Mouse (Mus musculus): ENCODE measurements around the gene Lrrc1. TPM values are rescaled to one million over a fixed set of nuclear protein-coding genes. Genes with fewer than 3 reads are reported as not detected.

The Lrrc1 gene
- polyA plus RNA-seq, 1 experiment from 2014 or later = 23.2 TPM

GRCm38 (mm10) chr9:77472557-77472956, 72.1 kb downstream of the Lrrc1 start:
- 0 out of 2 replicates have a peak, but pooled peaks have one; percentile 20 for ATAC-seq (ENCODE audit: low FRiP score, low TSS enrichment)
- no peaks in the 10 kb centered on the region for H3K27me3 ChIP-seq (ENCODE audit: insufficient read depth, low read length)
- H3K4me1 ChIP-seq (ENCODE audit: insufficient read depth, low read length) = peaks cover 19% of the 10 kb centered on the region
- H3K4me3 ChIP-seq (ENCODE audit: low read length) = no peak overlapping the region
- peaks cover 6% of the 10 kb centered on the region for H3K36me3 ChIP-seq (ENCODE audit: insufficient read depth, low read length)
- no peak overlapping the region for H3K4me2 ChIP-seq (replicated peaks; ENCODE audit: low read depth, low read length)
- H3K9ac ChIP-seq (replicated peaks; ENCODE audit: low read length) = no peak overlapping the region
- no peaks in the 10 kb centered on the region for H3K9me3 ChIP-seq (ENCODE audit: low read length)
- WGBS = 26% methylated on average over 8 of the region's 8 CpGs
- H3K27ac ChIP-seq (ENCODE audit: low read length) = no peak overlapping the region

- Histone ChIP-seq H3K4me1 (ENCODE audit: insufficient read depth, low read length) (peaks cover 21% of the 10 kb centered on the region), H3K27ac (ENCODE audit: low read length) (no peak overlapping the region), H3K36me3 (ENCODE audit: insufficient read depth, low read length) (peaks cover 6% of the 10 kb centered on the region), H3K27me3 (ENCODE audit: insufficient read depth, low read length) (no peaks in the 10 kb centered on the region), H3K9ac (replicated peaks; ENCODE audit: low read length) (no peak overlapping the region), H3K4me3 (ENCODE audit: low read length) (no peak overlapping the region), H3K4me2 (replicated peaks; ENCODE audit: low read depth, low read length) (no peak overlapping the region), H3K9me3 (ENCODE audit: low read length) (no peaks in the 10 kb centered on the region)
- no peak for ATAC-seq (ENCODE audit: low FRiP score, low TSS enrichment)
- 83% methylated on average over 12 of the region's 12 CpGs for WGBS
Measured at GRCm38 (mm10) chr9:77471646-77472220, 72.9 kb downstream of the Lrrc1 start.

- Histone ChIP-seq H3K4me2 (replicated peaks; ENCODE audit: low read depth, low read length) (0 out of 2 replicates have a peak overlapping the region, but pooled peaks have one; percentile 0), H3K9me3 (ENCODE audit: low read length) (no peaks in the 10 kb centered on the region), H3K4me3 (ENCODE audit: low read length) (no peak overlapping the region), H3K9ac (replicated peaks; ENCODE audit: low read length) (no peak overlapping the region), H3K4me1 (ENCODE audit: insufficient read depth, low read length) (peaks cover 22% of the 10 kb centered on the region), H3K36me3 (ENCODE audit: insufficient read depth, low read length) (peaks cover 6% of the 10 kb centered on the region), H3K27me3 (ENCODE audit: insufficient read depth, low read length) (no peaks in the 10 kb centered on the region), H3K27ac (ENCODE audit: low read length) (peak overlapping the region; percentile 77)
- ATAC-seq (ENCODE audit: low FRiP score, low TSS enrichment) = peak; percentile 95
- WGBS = 22% methylated on average over 20 of the region's 20 CpGs
Measured at GRCm38 (mm10) chr9:77469791-77470607, 74.7 kb downstream of the Lrrc1 start.

GRCm38 (mm10) chr9:77466926-77467325, 77.7 kb downstream of the Lrrc1 start:
- H3K9ac ChIP-seq (replicated peaks; ENCODE audit: low read length) = no peak overlapping the region
- ATAC-seq (ENCODE audit: low FRiP score, low TSS enrichment) = no peak
- H3K4me2 ChIP-seq (replicated peaks; ENCODE audit: low read depth, low read length) = no peak overlapping the region
- peaks cover 6% of the 10 kb centered on the region for H3K36me3 ChIP-seq (ENCODE audit: insufficient read depth, low read length)
- no peaks in the 10 kb centered on the region for H3K27me3 ChIP-seq (ENCODE audit: insufficient read depth, low read length)
- H3K27ac ChIP-seq (ENCODE audit: low read length) = no peak overlapping the region
- H3K4me3 ChIP-seq (ENCODE audit: low read length) = no peak overlapping the region
- no peaks in the 10 kb centered on the region for H3K9me3 ChIP-seq (ENCODE audit: low read length)
- peaks cover 39% of the 10 kb centered on the region for H3K4me1 ChIP-seq (ENCODE audit: insufficient read depth, low read length)
- WGBS = 65% methylated on average over 5 of the region's 5 CpGs

- Histone ChIP-seq H3K27ac (ENCODE audit: low read length) (peak overlapping the region; percentile 77), H3K36me3 (ENCODE audit: insufficient read depth, low read length) (peaks cover 6% of the 10 kb centered on the region), H3K4me1 (ENCODE audit: insufficient read depth, low read length) (peaks cover 50% of the 10 kb centered on the region), H3K4me3 (ENCODE audit: low read length) (no peak overlapping the region), H3K4me2 (replicated peaks; ENCODE audit: low read depth, low read length) (no peak overlapping the region), H3K27me3 (ENCODE audit: insufficient read depth, low read length) (no peaks in the 10 kb centered on the region), H3K9ac (replicated peaks; ENCODE audit: low read length) (no peak overlapping the region), H3K9me3 (ENCODE audit: low read length) (no peaks in the 10 kb centered on the region)
- 65% methylated on average over 11 of the region's 11 CpGs for WGBS
- ATAC-seq (ENCODE audit: low FRiP score, low TSS enrichment) = no peak
Measured at GRCm38 (mm10) chr9:77465401-77465800, 79.3 kb downstream of the Lrrc1 start.

- H3K27me3 ChIP-seq (ENCODE audit: insufficient read depth, low read length) = no peaks in the 10 kb centered on the region
- no peak for ATAC-seq (ENCODE audit: low FRiP score, low TSS enrichment)
- H3K9ac ChIP-seq (replicated peaks; ENCODE audit: low read length) = no peak overlapping the region
- no peak overlapping the region for H3K4me2 ChIP-seq (replicated peaks; ENCODE audit: low read depth, low read length)
- no peaks in the 10 kb centered on the region for H3K9me3 ChIP-seq (ENCODE audit: low read length)
- WGBS = 78% methylated on average over 7 of the region's 7 CpGs
- no peak overlapping the region for H3K4me3 ChIP-seq (ENCODE audit: low read length)
- peaks cover 6% of the 10 kb centered on the region for H3K36me3 ChIP-seq (ENCODE audit: insufficient read depth, low read length)
- H3K27ac ChIP-seq (ENCODE audit: low read length) = peak overlapping the region; percentile 68
- H3K4me1 ChIP-seq (ENCODE audit: insufficient read depth, low read length) = peaks cover 41% of the 10 kb centered on the region
Measured at GRCm38 (mm10) chr9:77463861-77464260, 80.8 kb downstream of the Lrrc1 start.

- Histone ChIP-seq H3K36me3 (ENCODE audit: insufficient read depth, low read length) (peaks cover 3% of the 10 kb centered on the region; the same call in 1 of the 2 replicates), H3K4me2 (replicated peaks; ENCODE audit: low read depth, low read length) (no peak overlapping the region), H3K27ac (ENCODE audit: low read length) (no peak overlapping the region; the same call in 1 of the 2 replicates), H3K9ac (replicated peaks; ENCODE audit: low read length) (no peak overlapping the region), H3K4me3 (ENCODE audit: low read length) (no peak overlapping the region), H3K27me3 (ENCODE audit: insufficient read depth, low read length) (no peaks in the 10 kb centered on the region), H3K4me1 (ENCODE audit: insufficient read depth, low read length) (peaks cover 45% of the 10 kb centered on the region), H3K9me3 (ENCODE audit: low read length) (no peaks in the 10 kb centered on the region)
- 43% methylated on average over 4 of the region's 4 CpGs for WGBS
- ATAC-seq (ENCODE audit: low FRiP score, low TSS enrichment) = no peak
Measured at GRCm38 (mm10) chr9:77463195-77463594, 81.5 kb downstream of the Lrrc1 start.

GRCm38 (mm10) chr9:77461371-77461915, 83.2 kb downstream of the Lrrc1 start:
- Histone ChIP-seq H3K9ac (replicated peaks; ENCODE audit: low read length) (no peak overlapping the region), H3K4me3 (ENCODE audit: low read length) (no peak overlapping the region), H3K27ac (ENCODE audit: low read length) (peak overlapping the region; percentile 58), H3K9me3 (ENCODE audit: low read length) (no peaks in the 10 kb centered on the region), H3K4me1 (ENCODE audit: insufficient read depth, low read length) (peaks cover 46% of the 10 kb centered on the region), H3K36me3 (ENCODE audit: insufficient read depth, low read length) (no peaks in the 10 kb centered on the region), H3K4me2 (replicated peaks; ENCODE audit: low read depth, low read length) (no peak overlapping the region), H3K27me3 (ENCODE audit: insufficient read depth, low read length) (no peaks in the 10 kb centered on the region)
- 41% methylated on average over 9 of the region's 9 CpGs for WGBS
- peak; percentile 95 for ATAC-seq (ENCODE audit: low FRiP score, low TSS enrichment)

GRCm38 (mm10) chr9:77460408-77460807, 84.3 kb downstream of the Lrrc1 start:
- WGBS = 76% methylated on average over 14 of the region's 14 CpGs
- Histone ChIP-seq H3K9ac (replicated peaks; ENCODE audit: low read length) (no peak overlapping the region), H3K9me3 (ENCODE audit: low read length) (no peaks in the 10 kb centered on the region), H3K4me2 (replicated peaks; ENCODE audit: low read depth, low read length) (no peak overlapping the region), H3K4me1 (ENCODE audit: insufficient read depth, low read length) (peaks cover 55% of the 10 kb centered on the region), H3K36me3 (ENCODE audit: insufficient read depth, low read length) (no peaks in the 10 kb centered on the region), H3K27me3 (ENCODE audit: insufficient read depth, low read length) (no peaks in the 10 kb centered on the region), H3K4me3 (ENCODE audit: low read length) (no peak overlapping the region), H3K27ac (ENCODE audit: low read length) (no peak overlapping the region)
- no peak for ATAC-seq (ENCODE audit: low FRiP score, low TSS enrichment)

- Histone ChIP-seq H3K27me3 (ENCODE audit: insufficient read depth, low read length) (no peaks in the 10 kb centered on the region), H3K4me2 (replicated peaks; ENCODE audit: low read depth, low read length) (no peak overlapping the region), H3K4me1 (ENCODE audit: insufficient read depth, low read length) (peaks cover 49% of the 10 kb centered on the region), H3K9me3 (ENCODE audit: low read length) (no peaks in the 10 kb centered on the region), H3K27ac (ENCODE audit: low read length) (no peak overlapping the region), H3K4me3 (ENCODE audit: low read length) (no peak overlapping the region), H3K36me3 (ENCODE audit: insufficient read depth, low read length) (no peaks in the 10 kb centered on the region), H3K9ac (replicated peaks; ENCODE audit: low read length) (no peak overlapping the region)
- 79% methylated on average over 2 of the region's 2 CpGs for WGBS
- peak; percentile 63 for ATAC-seq (ENCODE audit: low FRiP score, low TSS enrichment)
Measured at GRCm38 (mm10) chr9:77459365-77459764, 85.3 kb downstream of the Lrrc1 start.
